Mouse (Mus musculus): ENCODE measurements around the gene Lama4.

Gene Lama4

DNA sequence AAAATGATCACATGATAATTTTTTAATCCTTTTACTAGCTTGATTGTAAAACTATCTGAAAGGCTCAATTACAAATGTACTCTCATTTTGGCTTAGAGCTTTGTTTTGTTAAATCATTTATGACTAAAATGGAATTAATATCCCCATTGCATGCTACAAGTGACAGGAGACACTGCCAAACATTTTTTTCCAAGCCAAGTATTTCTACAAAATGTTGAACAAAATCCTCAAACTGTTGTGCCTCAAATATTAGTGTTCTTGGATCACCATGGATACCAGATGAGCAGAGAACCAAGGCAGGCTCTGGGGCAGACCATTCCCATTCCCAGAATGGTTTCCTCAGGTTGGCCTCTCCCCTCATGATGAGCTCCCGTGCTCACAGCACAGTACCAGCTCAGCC is 79.8 kb downstream of the Lama4 start:
- DNase-seq (ENCODE audit: extremely low read depth, low read depth, low spot score): no peak

DNA sequence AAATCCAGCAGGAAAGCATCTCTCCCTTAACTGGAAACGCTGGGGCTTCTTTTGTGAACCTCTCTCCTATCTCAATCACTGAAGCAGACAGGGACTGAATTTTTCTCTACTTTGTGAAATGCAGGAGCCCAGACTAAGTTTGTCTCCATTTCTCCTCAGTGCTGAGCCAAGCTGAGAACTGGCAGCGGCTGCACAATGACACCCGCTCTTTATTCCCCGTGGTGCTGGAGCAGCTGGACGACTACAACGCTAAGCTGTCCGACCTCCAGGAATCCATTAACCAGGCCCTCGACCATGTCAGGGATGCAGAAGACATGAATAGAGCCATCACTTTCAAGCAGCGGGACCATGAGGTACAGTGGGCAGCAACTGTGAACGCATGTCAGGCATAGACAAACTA is 82.5 kb downstream of the Lama4 start:
- DNase-seq (ENCODE audit: extremely low read depth, low read depth, low spot score): no peak

DNA sequence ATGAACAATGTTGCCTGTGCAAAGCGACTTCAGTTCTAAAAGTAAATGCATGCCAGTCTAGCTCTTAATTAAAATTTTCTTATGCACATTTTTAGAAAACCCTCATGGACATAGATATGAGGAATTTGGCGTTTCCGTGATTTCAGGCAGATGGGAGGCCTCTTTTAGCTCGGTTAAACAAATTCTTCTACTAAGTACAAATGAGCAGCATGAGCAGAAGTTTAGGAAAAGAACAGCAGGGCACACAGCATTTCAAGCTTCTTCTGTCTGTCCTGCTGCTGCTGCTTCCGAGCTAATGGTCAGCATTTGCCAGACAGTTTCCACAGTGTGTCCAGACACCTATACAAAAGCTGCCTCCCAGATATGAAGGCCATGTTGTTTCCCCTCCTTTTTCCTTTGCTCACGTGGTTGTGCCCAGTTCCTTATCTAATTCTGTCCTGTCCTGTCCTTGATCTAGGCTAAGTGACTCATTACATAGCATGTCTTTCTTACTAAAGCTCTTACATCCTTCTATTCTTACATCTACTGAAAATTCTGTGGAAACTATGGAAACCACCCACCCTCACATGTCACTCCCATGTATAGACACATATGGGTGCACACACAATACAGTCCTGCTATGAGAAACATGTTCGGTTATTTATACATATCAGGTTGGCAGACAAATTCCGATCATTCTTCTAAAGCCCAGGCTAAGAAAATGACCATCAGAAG is 84.4 kb downstream of the Lama4 start:
- no peak for DNase-seq (ENCODE audit: extremely low read depth, low read depth, low spot score)

DNA sequence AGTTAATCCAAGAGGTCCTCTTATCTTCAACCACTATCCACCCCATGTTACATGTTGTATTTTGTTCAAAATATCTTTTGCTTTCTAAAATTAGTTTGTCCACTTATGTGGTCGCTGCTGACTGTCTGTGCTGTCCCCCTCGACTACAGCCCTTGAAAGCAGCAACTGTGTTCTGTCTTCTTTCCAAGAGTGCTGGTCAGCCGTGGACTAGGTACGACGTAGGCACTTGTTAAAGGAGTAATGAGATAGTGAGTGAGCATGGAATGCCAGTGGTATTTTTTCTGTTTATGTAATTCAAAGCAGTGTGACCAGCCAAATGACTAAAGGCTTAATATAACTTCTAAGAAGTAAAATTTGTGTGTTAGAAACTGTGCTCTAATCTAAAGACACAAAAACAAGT is 90.7 kb downstream of the Lama4 start:
- DNase-seq (ENCODE audit: extremely low read depth, low read depth, low spot score): no peak

DNA sequence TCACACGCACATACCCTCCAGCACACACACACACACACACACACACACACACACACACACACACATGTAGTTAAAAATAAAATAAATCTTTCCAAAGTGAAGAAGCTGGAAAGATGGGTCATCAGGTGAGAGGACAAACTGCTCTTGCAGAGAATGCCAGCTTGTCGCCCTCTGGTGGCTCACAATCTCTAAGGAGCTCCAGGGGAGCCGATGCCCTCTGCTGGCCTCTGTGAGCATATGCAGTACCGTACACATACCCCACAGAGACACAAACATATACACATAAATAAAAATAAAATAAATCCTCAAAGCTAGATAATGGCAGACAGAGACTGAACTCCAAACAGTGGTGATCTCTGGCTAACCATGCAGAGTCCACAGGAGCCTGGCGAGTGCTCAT is 99.4 kb downstream of the Lama4 start:
- no peak for DNase-seq (ENCODE audit: extremely low read depth, low read depth, low spot score)

DNA sequence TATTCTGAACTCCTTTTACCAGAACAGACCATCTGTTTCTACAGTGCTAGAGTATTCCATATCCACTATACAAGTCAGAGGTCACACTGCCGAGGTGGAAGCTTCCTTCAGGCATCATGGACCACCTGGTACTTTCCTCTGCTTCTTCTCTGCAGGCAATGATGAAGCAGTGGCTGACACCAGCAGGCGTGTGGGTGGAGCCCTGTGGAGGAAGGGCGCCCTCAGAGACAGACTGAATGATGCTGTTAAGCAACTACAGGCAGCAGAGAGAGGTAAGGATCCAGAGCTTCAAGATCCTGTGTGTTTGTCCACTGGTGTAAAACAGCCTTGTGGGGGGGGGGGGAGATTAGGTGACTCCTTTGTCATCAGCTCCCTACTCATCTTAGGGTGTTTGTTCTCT is 100.1 kb downstream of the Lama4 start:
- no peak for DNase-seq (ENCODE audit: extremely low read depth, low read depth, low spot score)

DNA sequence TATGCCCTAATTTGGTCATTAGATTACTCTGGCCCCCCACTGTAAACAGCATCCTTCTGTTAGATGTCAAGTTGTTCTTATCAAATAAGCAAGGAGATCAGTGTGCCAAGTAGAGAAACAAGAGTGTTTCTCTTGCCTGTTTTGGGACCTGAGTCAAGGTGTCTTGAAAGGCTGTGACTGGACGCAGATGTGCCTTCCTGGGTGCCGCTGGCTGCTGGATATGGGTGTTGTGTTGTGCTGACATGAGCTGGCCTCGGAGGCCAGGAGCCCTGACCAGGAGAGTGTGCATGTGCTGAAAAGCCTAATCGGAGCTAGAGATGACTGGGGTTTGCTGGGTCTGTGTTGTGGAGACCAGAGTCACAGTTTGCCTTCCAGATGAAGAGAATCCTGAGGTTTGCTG is 100.7 kb downstream of the Lama4 start:
- no peak for DNase-seq (ENCODE audit: extremely low read depth, low read depth, low spot score)

DNA sequence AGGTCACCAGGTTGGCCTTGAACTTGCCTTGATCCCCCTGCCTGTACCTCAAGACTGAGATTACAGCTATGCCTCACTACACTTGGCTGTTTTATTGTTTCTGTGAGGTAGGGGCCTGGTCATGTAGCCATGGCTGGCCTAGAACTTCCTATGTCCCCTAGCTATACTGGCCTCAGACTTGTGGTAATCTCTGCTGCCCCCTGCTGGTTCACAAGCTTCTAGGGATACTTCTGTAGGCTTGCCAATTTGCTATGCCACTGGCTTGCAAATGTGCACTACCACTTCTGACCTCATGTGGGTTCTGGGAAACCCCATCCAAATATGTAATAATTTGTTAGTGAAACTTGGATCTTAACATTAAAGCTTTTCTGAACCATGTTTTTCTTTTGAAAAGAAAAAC is 101.6 kb downstream of the Lama4 start:
- no peak for DNase-seq (ENCODE audit: extremely low read depth, low read depth, low spot score)

DNA sequence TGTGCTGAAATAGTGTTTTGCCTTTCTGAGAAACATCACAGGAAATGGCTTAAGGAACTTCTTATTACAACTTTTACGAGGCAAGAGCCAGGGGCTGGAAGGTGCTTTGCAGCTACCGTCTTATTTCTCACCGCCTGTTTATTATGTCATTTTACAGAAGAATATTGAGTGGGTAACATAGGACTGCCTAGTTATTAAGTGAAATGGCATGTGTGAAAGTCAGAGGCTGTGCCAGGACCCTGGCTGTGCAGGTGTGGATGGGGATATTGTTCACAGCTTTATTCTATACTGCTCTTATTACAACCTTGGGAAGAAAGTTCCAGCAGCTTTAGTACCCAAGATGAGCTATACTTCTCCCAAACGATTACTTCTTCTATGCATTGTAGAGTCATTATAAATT is 106.7 kb downstream of the Lama4 start:
- DNase-seq (ENCODE audit: extremely low read depth, low read depth, low spot score): no peak

DNA sequence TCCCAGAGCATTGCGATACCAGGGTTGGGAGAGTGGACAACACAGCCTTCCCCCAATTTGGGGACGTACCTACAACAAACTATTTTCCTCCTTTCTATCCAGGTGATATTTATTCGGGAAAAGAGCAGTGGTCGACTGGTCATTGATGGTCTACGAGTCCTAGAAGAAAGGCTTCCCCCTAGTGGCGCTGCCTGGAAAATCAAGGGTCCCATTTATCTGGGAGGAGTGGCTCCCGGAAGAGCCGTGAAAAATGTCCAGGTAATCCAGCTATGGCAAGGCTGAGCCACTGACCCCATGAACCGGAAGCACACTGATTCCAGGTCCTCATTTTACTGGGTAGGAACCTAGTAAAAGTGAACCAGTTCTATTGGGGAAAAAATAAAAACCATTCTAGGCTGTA is 131.7 kb downstream of the Lama4 start:
- no peak for DNase-seq (ENCODE audit: extremely low read depth, low read depth, low spot score)

DNA sequence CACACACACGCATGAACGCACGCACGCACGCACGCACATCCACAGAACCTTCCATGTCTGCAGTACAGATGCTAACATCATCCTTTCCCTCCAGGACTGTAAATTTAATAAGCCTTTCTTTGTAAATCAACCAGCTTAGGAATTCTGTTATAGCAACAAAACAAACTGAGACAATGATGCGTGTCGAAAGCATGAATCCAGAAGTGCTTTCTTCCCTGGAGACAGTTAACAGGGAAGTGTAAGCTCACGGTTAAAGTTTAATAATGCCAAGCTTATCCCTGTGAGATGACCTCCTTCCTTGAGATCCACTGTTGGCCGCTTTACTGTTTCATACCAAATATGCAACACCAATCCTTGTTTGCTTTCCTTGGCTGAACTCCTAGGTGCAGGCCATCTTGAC is 133.4 kb downstream of the Lama4 start:
- DNase-seq (ENCODE audit: extremely low read depth, low read depth, low spot score): no peak

DNA sequence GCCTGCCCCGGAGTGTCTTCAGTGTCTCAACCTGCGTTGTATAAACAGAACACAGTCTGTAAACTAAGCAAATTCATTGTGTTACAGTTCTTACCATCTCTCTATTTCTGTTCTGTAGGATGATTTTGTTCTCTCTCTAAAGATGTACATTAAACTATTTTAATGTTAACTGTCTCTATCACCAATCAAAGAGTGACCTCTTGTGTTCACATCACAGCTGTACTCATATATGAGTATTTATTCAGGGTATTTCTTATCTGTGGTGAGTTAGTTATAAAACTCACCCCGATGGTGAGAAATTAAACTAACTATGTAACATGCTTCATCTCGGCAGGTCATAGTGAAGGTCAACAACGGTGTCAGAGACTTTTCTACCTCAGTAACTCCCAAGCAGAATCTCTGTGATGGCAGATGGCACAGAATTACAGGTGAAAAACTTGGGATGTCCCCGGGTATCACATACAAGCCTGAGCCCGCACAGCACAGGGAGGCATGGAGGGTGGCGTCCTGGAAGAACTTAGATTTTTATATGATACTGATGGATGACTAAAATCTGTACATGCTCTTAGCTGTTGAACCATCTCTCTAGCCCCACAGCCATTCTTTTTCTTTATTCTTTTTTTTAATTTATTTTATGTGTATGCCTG is 139.6 kb downstream of the Lama4 start:
- DNase-seq (ENCODE audit: extremely low read depth, low read depth, low spot score): no peak

DNA sequence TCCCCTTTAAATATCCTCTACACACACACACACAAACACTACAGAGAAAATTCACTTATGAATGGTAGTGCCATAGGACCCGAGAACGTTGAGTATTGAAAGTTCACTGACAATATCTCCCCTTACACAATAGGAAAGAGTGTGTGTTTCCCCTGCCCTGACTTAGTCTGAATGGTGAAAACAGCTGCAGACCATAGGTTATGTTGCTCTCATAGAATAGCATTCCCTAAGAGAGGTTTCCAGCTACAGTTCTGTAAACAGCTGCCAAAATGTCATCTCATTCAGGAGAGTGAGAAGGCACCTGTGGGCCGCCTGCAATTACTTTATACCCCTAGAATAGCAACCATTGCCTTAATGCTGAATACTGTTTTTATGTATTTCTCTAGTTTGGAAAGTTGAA is 141.1 kb downstream of the Lama4 start:
- DNase-seq (ENCODE audit: extremely low read depth, low read depth, low spot score): no peak

DNA sequence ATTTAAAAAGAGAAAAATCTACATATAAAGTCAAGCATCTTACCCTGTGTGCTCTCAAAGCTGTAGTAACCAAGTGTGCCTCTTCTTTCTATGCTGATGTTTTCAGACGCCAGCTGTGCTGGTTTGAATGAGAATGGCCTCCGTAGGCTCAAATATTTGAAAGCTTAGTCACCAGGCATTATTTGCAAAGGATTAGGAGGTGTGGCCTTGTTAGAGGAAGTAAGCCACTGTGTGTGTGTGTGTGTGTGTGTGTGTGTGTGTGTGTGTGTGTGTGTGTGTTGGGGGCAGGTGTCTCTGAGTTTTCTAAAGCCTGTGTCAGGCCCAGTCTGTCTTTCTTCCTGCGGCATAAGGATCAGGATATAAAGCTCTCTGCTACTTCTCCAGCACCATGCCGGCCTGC is 141.6 kb downstream of the Lama4 start:
- no peak for DNase-seq (ENCODE audit: extremely low read depth, low read depth, low spot score)

DNA sequence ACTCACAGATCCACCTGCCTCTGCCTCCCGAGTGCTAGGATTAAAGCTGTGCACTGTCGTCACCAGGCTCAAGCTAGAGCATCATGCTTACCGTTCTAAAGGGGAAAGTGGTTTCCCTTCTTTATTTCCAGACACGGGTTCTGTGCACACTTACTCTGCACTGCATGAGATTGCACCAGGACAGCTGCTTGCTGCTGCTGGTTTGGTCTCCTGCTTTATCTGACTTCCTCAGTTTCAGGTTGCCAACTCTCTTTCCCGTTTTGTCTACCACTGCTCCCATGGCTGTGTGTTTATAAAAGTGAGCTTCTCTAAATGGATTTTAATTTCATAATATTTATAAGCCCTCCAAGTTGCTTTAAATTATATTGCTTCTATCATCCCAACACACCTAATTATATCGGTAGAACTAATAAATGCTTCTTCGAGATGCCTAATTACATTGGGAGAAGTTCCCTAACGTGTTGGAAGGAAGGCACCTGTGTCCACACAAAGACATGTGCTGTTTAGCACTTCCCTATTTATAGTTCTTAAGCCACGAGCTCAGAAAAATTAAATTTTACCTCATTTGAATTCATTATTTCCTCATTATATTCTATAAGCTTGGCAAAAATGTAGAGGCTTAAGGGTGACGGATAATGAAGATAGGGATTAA is 143.6 kb downstream of the Lama4 start:
- DNase-seq (ENCODE audit: extremely low read depth, low read depth, low spot score): no peak

DNA sequence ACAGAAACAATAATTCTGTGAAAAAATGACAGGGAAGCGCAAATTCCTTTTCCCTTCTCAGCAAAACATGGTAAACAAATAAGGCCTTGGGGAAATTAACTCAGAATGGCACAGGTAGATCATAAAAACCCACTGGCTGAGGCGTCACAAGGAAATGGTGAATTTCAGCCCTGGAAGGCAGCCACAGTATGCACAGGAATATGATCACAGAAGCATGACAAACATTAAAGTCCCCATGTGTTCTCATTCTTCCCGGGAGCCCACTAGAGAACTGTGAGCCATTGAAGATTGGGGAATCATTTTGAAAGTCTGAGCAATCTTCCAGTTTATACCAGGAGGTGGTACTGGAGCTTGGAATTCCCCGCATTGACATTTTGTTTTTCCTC is 144.2 kb downstream of the Lama4 start:
- DNase-seq (ENCODE audit: extremely low read depth, low read depth, low spot score): no peak

DNA sequence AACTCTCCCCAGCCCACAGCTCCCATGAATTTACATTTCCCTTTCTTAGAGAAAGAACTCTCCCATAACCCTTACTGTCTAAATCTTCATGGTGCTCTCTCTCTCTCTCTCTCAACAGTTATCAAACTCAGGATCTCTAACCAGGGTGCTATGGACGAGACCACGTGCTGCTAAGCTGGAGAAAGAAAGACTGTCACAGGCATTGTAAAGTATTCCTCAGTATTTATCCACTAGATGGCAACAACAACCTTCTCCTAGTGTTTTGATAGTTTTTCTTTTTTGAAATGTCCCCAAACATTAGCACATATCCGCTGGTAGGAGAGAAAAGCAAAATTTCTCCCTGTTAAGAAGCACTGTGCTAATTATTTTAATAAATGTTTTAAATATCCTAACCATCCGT is 156.1 kb downstream of the Lama4 start:
- DNase-seq (ENCODE audit: extremely low read depth, low read depth, low spot score): no peak

DNA sequence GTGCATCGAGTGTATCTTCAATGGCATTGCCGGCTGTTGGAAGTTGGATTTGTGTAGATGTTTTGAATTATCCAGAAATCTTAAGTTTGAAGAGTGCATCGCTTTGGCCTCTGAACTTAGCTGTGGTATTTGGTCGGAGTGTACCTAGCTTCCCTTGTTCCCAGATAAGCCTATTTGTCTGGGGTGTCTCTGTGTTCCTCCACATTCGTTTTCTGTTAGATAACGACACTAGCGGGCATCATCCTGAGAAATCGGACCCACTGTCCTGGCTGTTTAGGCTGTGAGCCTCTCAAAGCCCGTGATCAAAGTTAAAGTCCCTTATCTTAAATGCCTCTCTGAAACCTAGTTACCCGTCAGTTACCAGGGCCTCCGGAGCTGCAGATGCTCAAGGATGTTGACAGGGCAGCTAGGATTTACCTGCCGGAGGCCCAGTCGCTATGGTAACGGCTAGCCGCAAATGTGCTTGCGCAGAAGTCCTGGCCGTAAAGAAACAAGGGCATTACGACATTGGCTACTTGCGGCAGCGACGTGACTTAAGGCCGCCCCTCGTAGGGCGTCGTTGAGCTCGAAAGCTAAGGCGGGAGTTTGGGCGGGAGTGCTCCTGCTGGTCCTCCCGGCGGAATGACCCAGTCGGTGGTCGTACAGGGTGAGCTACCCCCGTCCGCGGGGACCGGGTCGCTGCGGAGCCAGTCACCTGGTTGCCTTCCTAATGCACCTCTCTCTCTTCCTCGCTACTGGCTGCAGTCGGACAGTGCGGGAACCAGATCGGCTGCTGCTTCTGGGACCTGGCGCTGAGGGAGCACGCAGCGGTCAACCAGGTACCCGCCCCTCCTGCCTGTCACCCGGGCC is 168.4 kb downstream of the Lama4 start, which contains the start of the genes Fam229b and Tube1:
Gene Fam229b, minus strand, starts transcription at position 453 of the 849 bp plus-strand sequence.
Gene Tube1, plus strand, starts transcription at position 515 of the 849 bp plus-strand sequence.
- peak; percentile 64 for DNase-seq (ENCODE audit: extremely low read depth, low read depth, low spot score)

DNA sequence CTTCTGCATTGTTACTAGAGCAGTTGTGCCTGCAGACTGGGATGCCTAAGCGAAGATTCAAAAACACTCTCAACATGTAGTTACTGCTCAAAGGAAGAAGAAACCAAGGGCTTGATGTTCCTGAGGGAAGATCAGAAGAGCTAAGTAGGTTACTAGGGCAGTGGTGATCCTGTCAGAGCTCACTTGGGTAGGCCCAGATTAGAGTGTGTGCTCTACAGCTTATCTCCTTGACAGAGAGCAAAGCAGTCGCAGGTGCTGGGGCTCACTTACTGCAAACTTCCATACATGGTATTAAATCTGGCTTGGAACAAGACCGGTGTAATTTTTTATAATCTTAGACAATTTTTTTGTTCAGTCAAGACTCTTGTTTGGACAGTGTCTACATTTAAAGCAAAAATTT is 172.5 kb downstream of the Lama4 start:
- no peak for DNase-seq (ENCODE audit: extremely low read depth, low read depth, low spot score)

DNA sequence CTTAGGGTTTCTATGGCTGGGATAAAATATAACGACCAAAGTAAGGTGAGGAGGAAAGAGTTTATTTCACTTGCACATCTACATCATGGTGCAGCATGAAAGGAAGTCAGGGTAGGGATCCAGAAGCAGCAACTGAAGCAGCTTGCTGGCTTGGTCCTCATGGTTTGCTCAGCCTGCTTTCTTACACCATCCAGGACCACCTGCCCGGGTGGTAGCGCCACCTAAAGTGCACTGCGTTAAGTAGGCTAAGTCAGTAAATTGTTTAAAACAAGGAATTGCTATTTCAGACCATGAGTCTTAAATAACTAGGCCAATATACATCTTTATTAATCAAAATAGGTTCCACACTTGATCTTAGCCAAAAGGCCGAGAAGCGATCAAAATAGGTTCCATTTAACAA is 173.4 kb downstream of the Lama4 start:
- DNase-seq (ENCODE audit: extremely low read depth, low read depth, low spot score): no peak

DNA sequence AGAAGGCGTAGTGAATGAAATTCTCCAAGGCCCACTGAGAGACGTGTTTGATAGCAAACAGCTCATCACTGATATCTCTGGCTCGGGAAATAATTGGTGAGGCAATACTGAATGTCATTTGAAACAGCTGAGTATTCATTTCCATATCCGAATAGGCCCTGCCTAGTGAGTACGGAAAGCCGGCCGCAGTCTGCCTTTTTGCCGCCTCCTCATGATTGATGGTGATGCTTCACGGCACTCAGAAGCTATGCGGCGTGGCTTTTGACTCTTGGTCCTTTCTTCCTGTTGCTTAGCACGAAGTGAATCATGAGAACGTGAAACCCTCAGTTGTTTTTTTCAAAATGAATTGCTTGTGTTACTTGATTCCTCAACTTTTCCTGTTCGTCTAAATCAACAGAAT is 175.5 kb downstream of the Lama4 start:
- no peak for DNase-seq (ENCODE audit: extremely low read depth, low read depth, low spot score)

Measured in fat pad, adult 2 months (tissue).